8 mouse cellular contexts compared by ENCODE assay signal in genomic region chr19:5648401-5649297, GRCm38 (mm10). TPM values are rescaled to one million over a fixed set of nuclear protein-coding genes. Genes with fewer than 3 reads are reported as not detected.
DNase-seq lines count a peak whose midpoint lies in the region; ATAC-seq lines count a peak whose summit lies in the region.

No protein-coding gene starts in this region.

- DNase-seq in forebrain, embryonic 10.5 days (ENCODE audit: extremely low spot score, low spot score) = peak; percentile 76
- peak; percentile 86 for DNase-seq in kidney, postnatal 10 days
- DNase-seq in naive thymus-derived CD4-positive, alpha-beta T cell, adult 2 months (ENCODE audit: low read depth) = peak; percentile 91

- peak overlapping the region; percentile 67 for H3K9ac ChIP-seq in heart, embryonic 14.5 days (ENCODE audit: low read length)
- peak overlapping the region; percentile 42 for H3K9ac ChIP-seq in liver, embryonic 12.5 days
- H3K9ac ChIP-seq in stomach, embryonic 14.5 days (replicated peaks; ENCODE audit: low read depth, low read length) = peak overlapping the region; percentile 12; the same call in 1 of the 2 replicates

- peaks cover 18% of the 10 kb centered on the region for H3K27me3 ChIP-seq in forebrain, embryonic 10.5 days (ENCODE audit: poor library complexity, severe bottlenecking)
- H3K27me3 ChIP-seq in heart, embryonic 14.5 days (ENCODE audit: control insufficient read depth, insufficient read depth, low read length) = no peaks in the 10 kb centered on the region
- no peaks in the 10 kb centered on the region for H3K27me3 ChIP-seq in liver, embryonic 12.5 days (replicated peaks)
- H3K27me3 ChIP-seq in stomach, embryonic 14.5 days (ENCODE audit: control insufficient read depth, insufficient read depth, low read length) = no peaks in the 10 kb centered on the region

- peak overlapping the region; percentile 58 for H3K27ac ChIP-seq in brown adipose tissue, adult 24 weeks (replicated peaks; ENCODE audit: low read depth, low read length)
- H3K27ac ChIP-seq in forebrain, embryonic 10.5 days = peak overlapping the region; percentile 86
- peak overlapping the region; percentile 59 to 69 for H3K27ac ChIP-seq in heart, embryonic 14.5 days (replicated peaks in 1 of 2; ENCODE audit: control insufficient read depth in 1 of 2, insufficient read depth in 1 of 2, low read depth in 2 of 2, low read length in 2 of 2)
- H3K27ac ChIP-seq in liver, embryonic 12.5 days = peak overlapping the region; percentile 59
- H3K27ac ChIP-seq in stomach, embryonic 14.5 days (ENCODE audit: low read length) = peak overlapping the region; percentile 86

- 14% methylated on average over 26 of the region's 26 CpGs for WGBS in forebrain, embryonic 10.5 days
- WGBS in heart, embryonic 14.5 days = 9% methylated on average over 26 of the region's 26 CpGs
- WGBS in liver, embryonic 12.5 days (ENCODE audit: insufficient replicate concordance) = 10% methylated on average over 26 of the region's 26 CpGs
- 13% methylated on average over 26 of the region's 26 CpGs for WGBS in stomach, embryonic 14.5 days

- peaks cover 10% of the 10 kb centered on the region; the same call in 1 of the 2 replicates for H3K4me1 ChIP-seq in brown adipose tissue, adult 24 weeks (ENCODE audit: control insufficient read depth, insufficient read depth, insufficient read length, low read length)
- peaks cover 25% of the 10 kb centered on the region for H3K4me1 ChIP-seq in forebrain, embryonic 10.5 days
- H3K4me1 ChIP-seq in heart, embryonic 14.5 days (ENCODE audit: control insufficient read depth in 2 of 2, insufficient read depth in 2 of 2, low read length in 2 of 2) = peaks cover 13 to 15% of the 10 kb centered on the region in 2 experiments
- peaks cover 47% of the 10 kb centered on the region for H3K4me1 ChIP-seq in liver, embryonic 12.5 days
- peaks cover 4% of the 10 kb centered on the region; the same call in 1 of the 2 replicates for H3K4me1 ChIP-seq in stomach, embryonic 14.5 days (ENCODE audit: control insufficient read depth, insufficient read depth, low read length)

- no peaks in the 10 kb centered on the region for H3K9me3 ChIP-seq in forebrain, embryonic 10.5 days
- H3K9me3 ChIP-seq in heart, embryonic 14.5 days (ENCODE audit: control insufficient read depth, low read length) = no peaks in the 10 kb centered on the region
- H3K9me3 ChIP-seq in liver, embryonic 12.5 days (replicated peaks) = no peaks in the 10 kb centered on the region
- no peaks in the 10 kb centered on the region for H3K9me3 ChIP-seq in stomach, embryonic 14.5 days (ENCODE audit: control insufficient read depth, low read depth, low read length)

- peaks cover 73% of the 10 kb centered on the region for H3K36me3 ChIP-seq in forebrain, embryonic 10.5 days (replicated peaks)
- H3K36me3 ChIP-seq in heart, embryonic 14.5 days (ENCODE audit: control insufficient read depth, insufficient read depth, low read length) = peaks cover 77% of the 10 kb centered on the region
- H3K36me3 ChIP-seq in liver, embryonic 12.5 days = peaks cover 84% of the 10 kb centered on the region
- peaks cover 50% of the 10 kb centered on the region for H3K36me3 ChIP-seq in stomach, embryonic 14.5 days (ENCODE audit: control insufficient read depth, insufficient read depth, low read length)

- ATAC-seq in CD4-positive, CD25-positive, alpha-beta regulatory T cell, adult 4 months = peak; percentile 95
- peak; percentile 84 for ATAC-seq in heart, embryonic 14.5 days (ENCODE audit: insufficient number of reproducible peaks, insufficient read depth, low FRiP score, low read depth)
- ATAC-seq in liver, embryonic 12.5 days = peak; percentile 77
- ATAC-seq in stomach, embryonic 14.5 days (ENCODE audit: insufficient number of reproducible peaks, insufficient read depth, low FRiP score, low read depth) = peak; percentile 88

- H3K4me2 ChIP-seq in heart, embryonic 14.5 days (ENCODE audit: low read length) = peak overlapping the region; percentile 65
- H3K4me2 ChIP-seq in liver, embryonic 12.5 days = peak overlapping the region; percentile 70
- peak overlapping the region; percentile 54 for H3K4me2 ChIP-seq in stomach, embryonic 14.5 days (replicated peaks; ENCODE audit: low read depth, low read length)

- H3K4me3 ChIP-seq in brown adipose tissue, adult 24 weeks (ENCODE audit: insufficient read depth, low read depth, low read length) = peak overlapping the region; percentile 46
- H3K4me3 ChIP-seq in forebrain, embryonic 10.5 days = peak overlapping the region; percentile 46
- H3K4me3 ChIP-seq in heart, embryonic 14.5 days (ENCODE audit: control insufficient read depth in 1 of 2, insufficient read depth in 1 of 2, low read depth in 1 of 2, low read length in 2 of 2) = peak overlapping the region; percentile 27 to 33
- peak overlapping the region; percentile 42 for H3K4me3 ChIP-seq in liver, embryonic 12.5 days
- H3K4me3 ChIP-seq in stomach, embryonic 14.5 days (ENCODE audit: low read depth, low read length) = peak overlapping the region; percentile 22

RNA-seq across cellular contexts. Expression of gene Rela, which starts 11.4 kb away (rescaled TPM):
- 100 to 1,000 TPM; 111 to 174 TPM for polyA plus RNA-seq in CD4-positive, CD25-positive, alpha-beta regulatory T cell, adult 4 months (2017; shearing (Covaris generic))
- 22.8 and 24.6 TPM in 2 replicates for polyA plus RNA-seq in brown adipose tissue, adult 24 weeks (2012; ENCODE audit: insufficient read depth, insufficient read length, missing spikeins)
- 30.3 and 31.2 TPM in 2 replicates for polyA plus RNA-seq in forebrain, embryonic 10.5 days (2016; fragmentation: Nextera tagmentation; extraction: Ambion mirVana)
- polyA plus RNA-seq in heart, embryonic 14.5 days (2014; fragmentation: Nextera tagmentation; extraction: Ambion mirVana) = 35.1 and 36.9 TPM in 2 replicates
- polyA plus RNA-seq in liver, embryonic 12.5 days (2016; fragmentation: Nextera tagmentation; extraction: Ambion mirVana) = 32.1 and 33.6 TPM in 2 replicates
- polyA plus RNA-seq in stomach, embryonic 14.5 days (2014; fragmentation: Nextera tagmentation; extraction: Ambion mirVana) = 49.0 and 52.2 TPM in 2 replicates

RNA-seq across cellular contexts. Expression of gene Sipa1, which starts 14.9 kb away (rescaled TPM):
- 10 to 100 TPM; 19.0 to 25.6 TPM for polyA plus RNA-seq in CD4-positive, CD25-positive, alpha-beta regulatory T cell, adult 4 months (2017; shearing (Covaris generic))
- 10.0 and 11.6 TPM in 2 replicates for polyA plus RNA-seq in brown adipose tissue, adult 24 weeks (2012; ENCODE audit: insufficient read depth, insufficient read length, missing spikeins)
- polyA plus RNA-seq in forebrain, embryonic 10.5 days (2016; fragmentation: Nextera tagmentation; extraction: Ambion mirVana) = 20.9 and 21.1 TPM in 2 replicates
- polyA plus RNA-seq in heart, embryonic 14.5 days (2014; fragmentation: Nextera tagmentation; extraction: Ambion mirVana) = 16.7 and 17.2 TPM in 2 replicates
- 41.4 and 41.8 TPM in 2 replicates for polyA plus RNA-seq in liver, embryonic 12.5 days (2016; fragmentation: Nextera tagmentation; extraction: Ambion mirVana)
- 15.2 and 19.4 TPM in 2 replicates for polyA plus RNA-seq in stomach, embryonic 14.5 days (2014; fragmentation: Nextera tagmentation; extraction: Ambion mirVana)

RNA-seq across cellular contexts. Expression of gene Kat5, which starts 38.6 kb away (rescaled TPM):
- polyA plus RNA-seq in CD4-positive, CD25-positive, alpha-beta regulatory T cell, adult 4 months (2017; shearing (Covaris generic)) = 10 to 100 TPM; 38.8 to 84.9 TPM
- 17.0 and 26.3 TPM in 2 replicates for polyA plus RNA-seq in brown adipose tissue, adult 24 weeks (2012; ENCODE audit: insufficient read depth, insufficient read length, missing spikeins)
- polyA plus RNA-seq in forebrain, embryonic 10.5 days (2016; fragmentation: Nextera tagmentation; extraction: Ambion mirVana) = 64.9 and 67.9 TPM in 2 replicates
- 19.7 and 20.0 TPM in 2 replicates for polyA plus RNA-seq in heart, embryonic 14.5 days (2014; fragmentation: Nextera tagmentation; extraction: Ambion mirVana)
- 24.9 and 26.8 TPM in 2 replicates for polyA plus RNA-seq in liver, embryonic 12.5 days (2016; fragmentation: Nextera tagmentation; extraction: Ambion mirVana)
- polyA plus RNA-seq in stomach, embryonic 14.5 days (2014; fragmentation: Nextera tagmentation; extraction: Ambion mirVana) = 30.5 and 37.0 TPM in 2 replicates

RNA-seq across cellular contexts. Expression of gene Map3k11, which starts 39.9 kb away (rescaled TPM):
- 1 to 10 TPM; 6.3 to 8.4 TPM for polyA plus RNA-seq in CD4-positive, CD25-positive, alpha-beta regulatory T cell, adult 4 months (2017; shearing (Covaris generic))
- 14.9 and 24.5 TPM in 2 replicates for polyA plus RNA-seq in brown adipose tissue, adult 24 weeks (2012; ENCODE audit: insufficient read depth, insufficient read length, missing spikeins)
- 26.3 and 30.1 TPM in 2 replicates for polyA plus RNA-seq in forebrain, embryonic 10.5 days (2016; fragmentation: Nextera tagmentation; extraction: Ambion mirVana)
- polyA plus RNA-seq in heart, embryonic 14.5 days (2014; fragmentation: Nextera tagmentation; extraction: Ambion mirVana) = 16.7 and 22.4 TPM in 2 replicates
- 25.8 and 27.7 TPM in 2 replicates for polyA plus RNA-seq in liver, embryonic 12.5 days (2016; fragmentation: Nextera tagmentation; extraction: Ambion mirVana)
- polyA plus RNA-seq in stomach, embryonic 14.5 days (2014; fragmentation: Nextera tagmentation; extraction: Ambion mirVana) = 20.0 and 21.5 TPM in 2 replicates

RNA-seq across cellular contexts. Expression of gene Pcnx3, which starts 40.1 kb away (rescaled TPM):
- 10 to 100 TPM; 21.6 to 23.9 TPM for polyA plus RNA-seq in CD4-positive, CD25-positive, alpha-beta regulatory T cell, adult 4 months (2017; shearing (Covaris generic))
- polyA plus RNA-seq in brown adipose tissue, adult 24 weeks (2012; ENCODE audit: insufficient read depth, insufficient read length, missing spikeins) = 19.6 and 26.2 TPM in 2 replicates
- 26.8 and 27.1 TPM in 2 replicates for polyA plus RNA-seq in forebrain, embryonic 10.5 days (2016; fragmentation: Nextera tagmentation; extraction: Ambion mirVana)
- 15.3 and 17.3 TPM in 2 replicates for polyA plus RNA-seq in heart, embryonic 14.5 days (2014; fragmentation: Nextera tagmentation; extraction: Ambion mirVana)
- 18.4 and 18.6 TPM in 2 replicates for polyA plus RNA-seq in liver, embryonic 12.5 days (2016; fragmentation: Nextera tagmentation; extraction: Ambion mirVana)
- polyA plus RNA-seq in stomach, embryonic 14.5 days (2014; fragmentation: Nextera tagmentation; extraction: Ambion mirVana) = 29.8 and 32.1 TPM in 2 replicates

Comparison
In these comparisons a context has a peak if more than half of its experiments do, and no peak if none do; other contexts are left out.
1. Peak in every context shown above with its lines: DNase-seq, ATAC-seq, H3K4me3 ChIP-seq and H3K27ac ChIP-seq.
2. H3K9ac ChIP-seq: peak in every context shown above with its lines; median percentile 67 in heart, embryonic 14.5 days; 42 in liver, embryonic 12.5 days; 12 in stomach, embryonic 14.5 days.